Mouse (Mus musculus) lung, postnatal 0 days (tissue): Measurements from ENCODE around the gene Tpcn1.

Experiments used
- CTCF ChIP-seq: IDR thresholded peaks from 2 replicates; pipeline ENCODE4 v1.5.1; 2016; ENCODE audit warnings: antibody characterized with exemption, mild to moderate bottlenecking
- EP300 ChIP-seq: IDR thresholded peaks from 2 replicates; pipeline ENCODE4 v1.6.1; 2016; ENCODE audit warnings: antibody characterized with exemption, mild to moderate bottlenecking, control low read depth

DNA sequence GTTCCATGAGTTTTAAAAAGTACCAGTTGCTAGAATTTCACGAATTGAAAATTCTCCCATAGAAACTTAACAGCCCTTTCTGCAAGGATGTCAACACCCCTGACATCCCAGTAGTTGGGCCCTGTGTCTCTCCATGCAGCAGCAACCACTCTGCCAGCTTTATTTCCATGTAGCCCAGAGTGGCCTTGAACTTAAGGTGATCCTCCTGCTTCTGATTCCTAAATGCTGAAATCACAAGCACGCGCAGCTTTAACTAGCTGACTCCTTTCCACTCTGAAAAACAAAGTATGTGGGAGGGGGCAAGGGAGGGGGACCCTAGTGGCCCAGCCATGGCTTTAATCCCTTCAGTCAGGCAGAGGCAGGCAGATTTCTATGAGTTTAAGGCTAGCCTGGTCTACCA, 18.9 kb upstream of the Tpcn1 start:
- TF ChIP-seq CTCF (no peak), EP300 (no peak)
